Mouse (Mus musculus) myocyte (in vitro differentiated cells): ENCODE measurements around the gene Myo18b. TPM values are rescaled to one million over a fixed set of nuclear protein-coding genes. Genes with fewer than 3 reads are reported as not detected.

ENCODE experiments used
- H3K27me3 ChIP-seq: one replicate; pipeline ENCODE4 v1.6.1; 2011; ENCODE audit not compliant: control insufficient read depth, insufficient read depth, insufficient read length
- H3K36me3 ChIP-seq: one replicate; pipeline ENCODE4 v1.6.1; 2011; ENCODE audit not compliant: control insufficient read depth, insufficient read depth
- H3K4me2 ChIP-seq: one replicate; pipeline ENCODE4 v1.6.1; 2011; ENCODE audit warnings: low read depth, control low read depth
- H3K4me3 ChIP-seq: one replicate; pipeline ENCODE4 v1.5.1; 2011; ENCODE audit warnings: mild to moderate bottlenecking, control low read depth, moderate library complexity
- H3K79me2 ChIP-seq: one replicate; pipeline ENCODE4 v1.6.1; 2011; ENCODE audit not compliant: control insufficient read depth, insufficient read depth
- H3ac ChIP-seq: one replicate; pipeline ENCODE4 v1.6.1; 2011; ENCODE audit not compliant: control insufficient read depth, insufficient read length
- CEBPB ChIP-seq: IDR thresholded peaks from 2 replicates; pipeline ENCODE4 v1.6.1; 2011; ENCODE audit warnings: mild to moderate bottlenecking, moderate library complexity; ENCODE audit not compliant: poor library complexity, insufficient read depth, severe bottlenecking
- E2F4 ChIP-seq: IDR thresholded peaks from one replicate; pipeline ENCODE4 v1.6.1; 2011; ENCODE audit warnings: mild to moderate bottlenecking, control low read depth, moderate library complexity; ENCODE audit not compliant: insufficient read depth
- MAX ChIP-seq: IDR thresholded peaks from one replicate; pipeline ENCODE4 v1.6.1; 2011; ENCODE audit warnings: low read depth, mild to moderate bottlenecking, control low read depth
- MYOD1 ChIP-seq, 3 experiments: IDR thresholded peaks; one replicate each; pipeline ENCODE4 v1.6.1; 2011; ENCODE audit warnings: control low read depth in 2 of 3, low read depth in 2 of 3, mild to moderate bottlenecking in 2 of 3, moderate library complexity in 1 of 3; ENCODE audit not compliant: insufficient read length in 2 of 3, control insufficient read depth in 1 of 3
- MYOG ChIP-seq, 3 experiments: IDR thresholded peaks; one replicate each; pipeline ENCODE4 v1.6.1; 2011; ENCODE audit warnings: control low read depth in 2 of 3, low read depth in 2 of 3, mild to moderate bottlenecking in 2 of 3; ENCODE audit not compliant: insufficient read length in 2 of 3, control insufficient read depth in 1 of 3, insufficient read depth in 1 of 3
- POLR2A ChIP-seq: IDR thresholded peaks from one replicate; pipeline ENCODE4 v1.6.1; 2011; ENCODE audit warnings: low read depth, mild to moderate bottlenecking, control low read depth, moderate library complexity; ENCODE audit not compliant: insufficient read length
- POLR2AphosphoS2 ChIP-seq: IDR thresholded peaks from one replicate; pipeline ENCODE4 v1.6.1; 2011; ENCODE audit warnings: low read depth, control low read depth; ENCODE audit not compliant: insufficient read length
- REST ChIP-seq: IDR thresholded peaks from one replicate; pipeline ENCODE4 v1.6.1; 2011; ENCODE audit warnings: mild to moderate bottlenecking, control low read depth, moderate library complexity; ENCODE audit not compliant: insufficient read depth, insufficient read length
- SRF ChIP-seq: IDR thresholded peaks from one replicate; pipeline ENCODE4 v1.6.1; 2011; ENCODE audit warnings: low read depth; ENCODE audit not compliant: control insufficient read depth, insufficient read length
- TCF12 ChIP-seq: IDR thresholded peaks from one replicate; pipeline ENCODE4 v1.6.1; 2011; ENCODE audit warnings: mild to moderate bottlenecking, control low read depth; ENCODE audit not compliant: poor library complexity, insufficient read depth, severe bottlenecking
- TCF3 ChIP-seq: IDR thresholded peaks from one replicate; pipeline ENCODE4 v1.6.1; 2011; ENCODE audit warnings: low read depth, control low read depth; ENCODE audit not compliant: insufficient read length
- USF1 ChIP-seq: IDR thresholded peaks from one replicate; pipeline ENCODE4 v1.6.1; 2011; ENCODE audit warnings: low read depth, mild to moderate bottlenecking, control low read depth, moderate library complexity
- polyA plus RNA-seq: library from polyadenylated mRNA; unstranded; fragments of >200 nt; fragmentation: generic; extraction: Trizol; gene quantifications from one replicate; pipeline ENCODE4 v1.2.1, GENCODE M21; 2012; ENCODE audit warnings: missing spikeins

Gene Myo18b
- polyA plus RNA-seq, 1 experiment, result 1.6 TPM

- no peaks in the 10 kb centered on the region for H3K36me3 ChIP-seq
- no peak overlapping the region for H3ac ChIP-seq
- no peak overlapping the region for H3K4me3 ChIP-seq
- H3K4me2 ChIP-seq, result no peak overlapping the region
- no peak for TF ChIP-seq MAX
- TF ChIP-seq REST, result no peak
- no peak for TF ChIP-seq E2F4
- TF ChIP-seq CEBPB, result no peak
- no peak for TF ChIP-seq SRF
- TF ChIP-seq TCF12, result no peak
- TF ChIP-seq MYOG (IDR thresholded peaks at IDR 0.05; ENCODE audit: control insufficient read depth in 1 of 3, insufficient read depth in 1 of 3, insufficient read length in 2 of 3, low read depth in 2 of 3), result no peak
- no peak for TF ChIP-seq USF1
- TF ChIP-seq TCF3, result no peak
- TF ChIP-seq MYOD1 (IDR thresholded peaks at IDR 0.05; ENCODE audit: control insufficient read depth in 1 of 3, insufficient read length in 2 of 3, low read depth in 2 of 3), result no peak
- H3K27me3 ChIP-seq, result no peaks in the 10 kb centered on the region
- no peaks in the 10 kb centered on the region for H3K79me2 ChIP-seq
Observed at GRCm38 (mm10) chr5:112707478-112707877, 188.7 kb downstream of the Myo18b start.

- Histone ChIP-seq H3K36me3 (no peaks in the 10 kb centered on the region), H3K27me3 (no peaks in the 10 kb centered on the region), H3K4me3 (no peak overlapping the region), H3ac (no peak overlapping the region), H3K4me2 (no peak overlapping the region), H3K79me2 (no peaks in the 10 kb centered on the region)
- no peak for TF ChIP-seq MAX
- TF ChIP-seq TCF3, result no peak
- TF ChIP-seq CEBPB, result no peak
- no peak for TF ChIP-seq POLR2A
- no peak for TF ChIP-seq E2F4
- no peak for TF ChIP-seq USF1
- TF ChIP-seq REST, result no peak
- no peak for TF ChIP-seq MYOG (IDR thresholded peaks at IDR 0.05; ENCODE audit: control insufficient read depth in 1 of 3, insufficient read depth in 1 of 3, insufficient read length in 2 of 3, low read depth in 2 of 3)
- no peak for TF ChIP-seq SRF
- no peak for TF ChIP-seq MYOD1 (IDR thresholded peaks at IDR 0.05; ENCODE audit: control insufficient read depth in 1 of 3, insufficient read length in 2 of 3, low read depth in 2 of 3)
- no peak for TF ChIP-seq POLR2AphosphoS2
- no peak for TF ChIP-seq TCF12
Observed at GRCm38 (mm10) chr5:112700794-112701193, 195.4 kb downstream of the Myo18b start.

- no peak overlapping the region for H3K4me3 ChIP-seq
- no peak overlapping the region for H3ac ChIP-seq
- no peaks in the 10 kb centered on the region for H3K27me3 ChIP-seq
- H3K79me2 ChIP-seq, result no peaks in the 10 kb centered on the region
- no peak overlapping the region for H3K4me2 ChIP-seq
- TF ChIP-seq TCF12 (no peak), POLR2AphosphoS2 (no peak), POLR2A (no peak), E2F4 (no peak), CEBPB (no peak), REST (no peak), TCF3 (no peak), MYOG (IDR thresholded peaks at IDR 0.05; ENCODE audit: control insufficient read depth in 1 of 3, insufficient read depth in 1 of 3, insufficient read length in 2 of 3, low read depth in 2 of 3) (no peak), USF1 (no peak), MYOD1 (IDR thresholded peaks at IDR 0.05; ENCODE audit: control insufficient read depth in 1 of 3, insufficient read length in 2 of 3, low read depth in 2 of 3) (no peak), MAX (no peak), SRF (no peak)
- H3K36me3 ChIP-seq, result no peaks in the 10 kb centered on the region
Observed at GRCm38 (mm10) chr5:112696683-112697082, 199.5 kb downstream of the Myo18b start.

GRCm38 (mm10) chr5:112695254-112695711, 200.9 kb downstream of the Myo18b start:
- H3K27me3 ChIP-seq, result no peaks in the 10 kb centered on the region
- TF ChIP-seq CEBPB (no peak), MYOG (IDR thresholded peaks at IDR 0.05; ENCODE audit: control insufficient read depth in 1 of 3, insufficient read depth in 1 of 3, insufficient read length in 2 of 3, low read depth in 2 of 3) (no peak), USF1 (no peak), TCF12 (no peak), MAX (no peak), POLR2A (no peak), REST (no peak), E2F4 (no peak), TCF3 (no peak), MYOD1 (IDR thresholded peaks at IDR 0.05; ENCODE audit: control insufficient read depth in 1 of 3, insufficient read length in 2 of 3, low read depth in 2 of 3) (no peak), POLR2AphosphoS2 (no peak), SRF (no peak)
- no peak overlapping the region for H3K4me3 ChIP-seq
- no peak overlapping the region for H3K4me2 ChIP-seq
- H3K36me3 ChIP-seq, result no peaks in the 10 kb centered on the region
- no peak overlapping the region for H3ac ChIP-seq
- H3K79me2 ChIP-seq, result no peaks in the 10 kb centered on the region

- Histone ChIP-seq H3K27me3 (no peaks in the 10 kb centered on the region), H3K4me2 (no peak overlapping the region), H3ac (no peak overlapping the region), H3K4me3 (no peak overlapping the region), H3K79me2 (no peaks in the 10 kb centered on the region), H3K36me3 (no peaks in the 10 kb centered on the region)
- TF ChIP-seq POLR2A (no peak), MAX (no peak), CEBPB (no peak), USF1 (no peak), E2F4 (no peak)
Observed at GRCm38 (mm10) chr5:112693286-112693849, 202.8 kb downstream of the Myo18b start.
